Mouse (Mus musculus) hindbrain, postnatal 0 days (tissue): ENCODE results near the gene Rgl1. TPM values are rescaled to one million over a fixed set of nuclear protein-coding genes. Genes with fewer than 3 reads are reported as not detected.
A peak's percentile ranks its signal among the peaks of the same experiment; 100 is the strongest.

Source experiments
- ATAC-seq: fragments of 200-750 bp; cut with Nextera tagmentation; 2 replicates; pipeline ENCODE4 v1.8.0; 2017; ENCODE audit warnings: mild to moderate bottlenecking, moderate TSS enrichment, moderate library complexity
- DNase-seq: peaks from one replicate; pipeline ENCODE4 v3.0.0-alpha.2; 2015; ENCODE audit warnings: low spot score
- H3K27ac ChIP-seq: fragments of 300-500 bp; sonication (generic); 2 replicates; pipeline ENCODE4 v1.5.1; 2014; ENCODE audit warnings: mild to moderate bottlenecking
- H3K27me3 ChIP-seq: fragments of 300-500 bp; sonication (generic); 2 replicates; pipeline ENCODE4 v1.6.1; 2014; ENCODE audit warnings: low read length, mixed read lengths; ENCODE audit not compliant: insufficient read depth
- H3K36me3 ChIP-seq: fragments of 300-500 bp; sonication (generic); 2 replicates; pipeline ENCODE4 v1.6.1; 2014; ENCODE audit warnings: low read length, mixed read lengths; ENCODE audit not compliant: insufficient read depth
- H3K4me1 ChIP-seq: fragments of 300-500 bp; sonication (generic); 2 replicates; pipeline ENCODE4 v1.6.1; 2014; ENCODE audit warnings: antibody characterized with exemption, low read length, mixed read lengths; ENCODE audit not compliant: insufficient read depth
- H3K4me2 ChIP-seq: fragments of 300-500 bp; sonication (generic); 2 replicates; pipeline ENCODE4 v1.6.1; 2014; ENCODE audit warnings: low read depth, mild to moderate bottlenecking, low read length, moderate library complexity, mixed read lengths
- H3K4me3 ChIP-seq: fragments of 300-500 bp; sonication (generic); 2 replicates; pipeline ENCODE4 v1.5.1; 2014; ENCODE audit warnings: low read length
- H3K9ac ChIP-seq: fragments of 300-500 bp; sonication (generic); replicated peaks from 2 replicates; pipeline ENCODE4 v1.6.1; 2014; ENCODE audit warnings: mild to moderate bottlenecking, low read length, moderate library complexity, mixed read lengths
- H3K9me3 ChIP-seq: fragments of 300-500 bp; sonication (generic); 2 replicates; pipeline ENCODE4 v1.6.1; 2016; ENCODE audit warnings: low read length, mixed read lengths
- CTCF ChIP-seq: IDR thresholded peaks from 2 replicates; pipeline ENCODE4 v1.5.1; 2016; ENCODE audit warnings: antibody characterized with exemption, control low read depth, low read depth
- WGBS: fragments of 180-500 bp; shearing (Covaris S2); extraction: QIAGEN DNeasy Blood & Tissue Kit; methylation state at CpG from one replicate; pipeline ENCODE4 v1.1.7; 2014; 5-methylcytosine and 5-hydroxymethylcytosine counted together
- polyA plus RNA-seq: library from polyadenylated mRNA; unstranded; fragments of >200 nt; fragmentation: Nextera tagmentation; extraction: Ambion mirVana; gene quantifications from 2 replicates; pipeline ENCODE4 v1.2.1, GENCODE M21; 2015
- total RNA-seq: library from RNA; depleted of rRNA; stranded (reverse); fragments of >200 nt; gene quantifications from 2 replicates; pipeline ENCODE4 v1.2.3, GENCODE M21; 2014

The Rgl1 gene
- total and polyA plus RNA-seq, 2 experiments from 2014 or later, result 16.1 to 17.0 TPM

GRCm38 (mm10) chr1:152600494-152600893 is 165.7 kb downstream of the Rgl1 start:
- ATAC-seq (no peak), DNase-seq (no peak)
- Histone ChIP-seq H3K9me3 (no peaks in the 10 kb centered on the region), H3K36me3 (no peaks in the 10 kb centered on the region), H3K4me2 (no peak overlapping the region), H3K4me1 (no peaks in the 10 kb centered on the region; the same call in 1 of the 2 replicates), H3K27me3 (no peaks in the 10 kb centered on the region), H3K4me3 (no peak overlapping the region), H3K27ac (no peak overlapping the region), H3K9ac (no peak overlapping the region)
- WGBS, result 83% methylated on average over 2 of the region's 2 CpGs
- TF ChIP-seq CTCF, result no peak

- H3K27me3 ChIP-seq, result no peaks in the 10 kb centered on the region
- no peaks in the 10 kb centered on the region; the same call in 1 of the 2 replicates for H3K4me1 ChIP-seq
- no peak for TF ChIP-seq CTCF
- H3K27ac ChIP-seq, result no peak overlapping the region
- no peak for DNase-seq
- H3K36me3 ChIP-seq, result no peaks in the 10 kb centered on the region
- no peaks in the 10 kb centered on the region for H3K9me3 ChIP-seq
- no peak overlapping the region for H3K9ac ChIP-seq
- ATAC-seq, result no peak
- 59% methylated on average over 8 of the region's 8 CpGs for WGBS
- H3K4me2 ChIP-seq, result no peak overlapping the region
- H3K4me3 ChIP-seq, result no peak overlapping the region
Observed at GRCm38 (mm10) chr1:152599347-152599746, 166.8 kb downstream of the Rgl1 start.

GRCm38 (mm10) chr1:152594690-152595089 is 171.5 kb downstream of the Rgl1 start:
- DNase-seq (no peak), ATAC-seq (no peak)
- no peak overlapping the region for H3K4me3 ChIP-seq
- H3K27me3 ChIP-seq, result no peaks in the 10 kb centered on the region
- no peak for TF ChIP-seq CTCF
- H3K9me3 ChIP-seq, result no peaks in the 10 kb centered on the region
- no peak overlapping the region for H3K27ac ChIP-seq
- no peak overlapping the region for H3K4me2 ChIP-seq
- 82% methylated on average over 5 of the region's 5 CpGs for WGBS
- no peak overlapping the region for H3K9ac ChIP-seq
- H3K36me3 ChIP-seq, result no peaks in the 10 kb centered on the region
- H3K4me1 ChIP-seq, result peaks cover 3% of the 10 kb centered on the region; the same call in 1 of the 2 replicates

GRCm38 (mm10) chr1:152593831-152594549 is 172.2 kb downstream of the Rgl1 start:
- no peak overlapping the region for H3K27ac ChIP-seq
- no peak overlapping the region for H3K4me2 ChIP-seq
- H3K9me3 ChIP-seq, result no peaks in the 10 kb centered on the region
- TF ChIP-seq CTCF, result no peak
- DNase-seq (no peak), ATAC-seq (no peak)
- no peaks in the 10 kb centered on the region for H3K36me3 ChIP-seq
- H3K4me3 ChIP-seq, result no peak overlapping the region
- WGBS, result 84% methylated on average over 9 of the region's 9 CpGs
- H3K9ac ChIP-seq, result no peak overlapping the region
- H3K4me1 ChIP-seq, result peaks cover 3% of the 10 kb centered on the region; the same call in 1 of the 2 replicates
- H3K27me3 ChIP-seq, result no peaks in the 10 kb centered on the region

GRCm38 (mm10) chr1:152593382-152593781 is 172.8 kb downstream of the Rgl1 start:
- Histone ChIP-seq H3K9me3 (no peaks in the 10 kb centered on the region), H3K27ac (no peak overlapping the region), H3K4me2 (no peak overlapping the region), H3K27me3 (no peaks in the 10 kb centered on the region), H3K9ac (no peak overlapping the region), H3K4me3 (no peak overlapping the region), H3K4me1 (peaks cover 3% of the 10 kb centered on the region; the same call in 1 of the 2 replicates), H3K36me3 (no peaks in the 10 kb centered on the region)
- DNase-seq (no peak), ATAC-seq (no peak)
- WGBS, result 93% methylated on average over 7 of the region's 7 CpGs
- no peak for TF ChIP-seq CTCF

- no peak overlapping the region for H3K4me2 ChIP-seq
- ATAC-seq, result 0 out of 2 replicates have a peak, but pooled peaks have one; percentile 43
- no peak overlapping the region for H3K27ac ChIP-seq
- no peak overlapping the region for H3K9ac ChIP-seq
- no peaks in the 10 kb centered on the region for H3K27me3 ChIP-seq
- 55% methylated on average over 6 of the region's 6 CpGs for WGBS
- DNase-seq, result no peak
- H3K4me1 ChIP-seq, result 0 out of 2 replicates have a peak, but pooled peaks cover 3% of the 10 kb centered on the region
- TF ChIP-seq CTCF, result no peak
- no peaks in the 10 kb centered on the region for H3K36me3 ChIP-seq
- no peak overlapping the region for H3K4me3 ChIP-seq
- H3K9me3 ChIP-seq, result no peaks in the 10 kb centered on the region
Observed at GRCm38 (mm10) chr1:152592609-152593008, 173.5 kb downstream of the Rgl1 start.
